Mouse (Mus musculus) E14TG2a.4 (cell line): Measurements from ENCODE around the gene Dab2ip.

Experiments
- CTCF ChIP-seq: conservative IDR thresholded peaks from 2 replicates; pipeline ENCODE4 v1.5.1; 2014; ENCODE audit warnings: low read length
- NANOG ChIP-seq: IDR thresholded peaks from 2 replicates; pipeline ENCODE4 v1.6.1; 2014; ENCODE audit warnings: borderline replicate concordance, low read length, mixed read lengths

GRCm38 (mm10) chr2:35634963-35635362 is 76.9 kb downstream of the Dab2ip start:
- no peak for TF ChIP-seq CTCF
- TF ChIP-seq NANOG = no peak
